Mouse (Mus musculus): Measurements from ENCODE around the gene Crtc3. TPM values are rescaled to one million over a fixed set of nuclear protein-coding genes. Genes with fewer than 3 reads are reported as not detected.

Gene Crtc3
- polyA plus RNA-seq, 1 experiment from 2014 or later, result 15.5 TPM

- no peak overlapping the region for H3K4me3 ChIP-seq (ENCODE audit: low read depth, low read length)
- ATAC-seq (replicated peaks; ENCODE audit: low FRiP score), result no peak
- H3K9ac ChIP-seq (ENCODE audit: low read length), result no peak overlapping the region
- DNase-seq (ENCODE audit: low spot score), result no peak
- no peak overlapping the region for H3K4me2 ChIP-seq (ENCODE audit: low read depth, low read length, severe bottlenecking)
- H3K36me3 ChIP-seq (ENCODE audit: control insufficient read depth, insufficient read depth, low read length), result no peaks in the 10 kb centered on the region; the same call in 1 of the 2 replicates
- H3K4me1 ChIP-seq (replicated peaks; ENCODE audit: control insufficient read depth, insufficient read depth, low read length), result no peaks in the 10 kb centered on the region
- 94% methylated on average over 7 of the region's 7 CpGs for WGBS
- H3K27ac ChIP-seq (ENCODE audit: low read depth, low read length), result no peak overlapping the region
- H3K9me3 ChIP-seq (ENCODE audit: control insufficient read depth, low read length), result no peaks in the 10 kb centered on the region
- H3K27me3 ChIP-seq (ENCODE audit: control insufficient read depth, insufficient read depth, low read length), result no peaks in the 10 kb centered on the region
Measured at GRCm38 (mm10) chr7:80715306-80715705, 26.6 kb upstream of the Crtc3 start.

- WGBS, result 84% methylated on average over 8 of the region's 8 CpGs
Measured at GRCm38 (mm10) chr7:80711496-80711895, 22.8 kb upstream of the Crtc3 start.

GRCm38 (mm10) chr7:80710333-80710732 is 21.7 kb upstream of the Crtc3 start:
- Histone ChIP-seq H3K9ac (ENCODE audit: low read length) (no peak overlapping the region), H3K4me3 (ENCODE audit: low read depth, low read length) (no peak overlapping the region), H3K4me2 (ENCODE audit: low read depth, low read length, severe bottlenecking) (no peak overlapping the region), H3K4me1 (replicated peaks; ENCODE audit: control insufficient read depth, insufficient read depth, low read length) (no peaks in the 10 kb centered on the region), H3K27me3 (ENCODE audit: control insufficient read depth, insufficient read depth, low read length) (no peaks in the 10 kb centered on the region), H3K27ac (ENCODE audit: low read depth, low read length) (no peak overlapping the region), H3K9me3 (ENCODE audit: control insufficient read depth, low read length) (no peaks in the 10 kb centered on the region), H3K36me3 (ENCODE audit: control insufficient read depth, insufficient read depth, low read length) (no peaks in the 10 kb centered on the region; the same call in 1 of the 2 replicates)
- DNase-seq (ENCODE audit: low spot score), result no peak
- ATAC-seq (replicated peaks; ENCODE audit: low FRiP score), result no peak
- 92% methylated on average over 7 of the region's 7 CpGs for WGBS

More at GRCm38 (mm10) chr7:80711496-80711895, 22.8 kb upstream of the Crtc3 start:
- no peak overlapping the region for H3K4me3 ChIP-seq (ENCODE audit: low read depth, low read length)
- H3K27ac ChIP-seq (ENCODE audit: low read depth, low read length), result no peak overlapping the region
- ATAC-seq (replicated peaks; ENCODE audit: low FRiP score), result no peak
- no peaks in the 10 kb centered on the region; the same call in 1 of the 2 replicates for H3K36me3 ChIP-seq (ENCODE audit: control insufficient read depth, insufficient read depth, low read length)
- no peak overlapping the region for H3K9ac ChIP-seq (ENCODE audit: low read length)
- DNase-seq (ENCODE audit: low spot score), result no peak
- H3K4me2 ChIP-seq (ENCODE audit: low read depth, low read length, severe bottlenecking), result no peak overlapping the region
- H3K4me1 ChIP-seq (replicated peaks; ENCODE audit: control insufficient read depth, insufficient read depth, low read length), result no peaks in the 10 kb centered on the region
- H3K27me3 ChIP-seq (ENCODE audit: control insufficient read depth, insufficient read depth, low read length), result no peaks in the 10 kb centered on the region
- H3K9me3 ChIP-seq (ENCODE audit: control insufficient read depth, low read length), result no peaks in the 10 kb centered on the region

GRCm38 (mm10) chr7:80704066-80704465 is 15.4 kb upstream of the Crtc3 start:
- no peak for DNase-seq (ENCODE audit: low spot score)
- 91% methylated on average over 4 of the region's 4 CpGs for WGBS
- Histone ChIP-seq H3K27me3 (ENCODE audit: control insufficient read depth, insufficient read depth, low read length) (no peaks in the 10 kb centered on the region), H3K27ac (ENCODE audit: low read depth, low read length) (no peak overlapping the region), H3K4me3 (ENCODE audit: low read depth, low read length) (no peak overlapping the region), H3K36me3 (ENCODE audit: control insufficient read depth, insufficient read depth, low read length) (no peaks in the 10 kb centered on the region), H3K4me2 (ENCODE audit: low read depth, low read length, severe bottlenecking) (no peak overlapping the region), H3K9ac (ENCODE audit: low read length) (no peak overlapping the region), H3K9me3 (ENCODE audit: control insufficient read depth, low read length) (no peaks in the 10 kb centered on the region), H3K4me1 (replicated peaks; ENCODE audit: control insufficient read depth, insufficient read depth, low read length) (no peaks in the 10 kb centered on the region)
- ATAC-seq (replicated peaks; ENCODE audit: low FRiP score), result no peak

GRCm38 (mm10) chr7:80702510-80702909 is 13.8 kb upstream of the Crtc3 start:
- no peak overlapping the region for H3K4me2 ChIP-seq (ENCODE audit: low read depth, low read length, severe bottlenecking)
- ATAC-seq (replicated peaks; ENCODE audit: low FRiP score) (no peak), DNase-seq (ENCODE audit: low spot score) (no peak)
- no peak overlapping the region for H3K4me3 ChIP-seq (ENCODE audit: low read depth, low read length)
- no peaks in the 10 kb centered on the region for H3K36me3 ChIP-seq (ENCODE audit: control insufficient read depth, insufficient read depth, low read length)
- H3K27me3 ChIP-seq (ENCODE audit: control insufficient read depth, insufficient read depth, low read length), result no peaks in the 10 kb centered on the region
- WGBS, result 69% methylated on average over 6 of the region's 6 CpGs
- no peaks in the 10 kb centered on the region for H3K9me3 ChIP-seq (ENCODE audit: control insufficient read depth, low read length)
- H3K4me1 ChIP-seq (replicated peaks; ENCODE audit: control insufficient read depth, insufficient read depth, low read length), result no peaks in the 10 kb centered on the region
- no peak overlapping the region for H3K9ac ChIP-seq (ENCODE audit: low read length)
- H3K27ac ChIP-seq (ENCODE audit: low read depth, low read length), result no peak overlapping the region

GRCm38 (mm10) chr7:80699709-80700108 is 11.0 kb upstream of the Crtc3 start:
- 68% methylated on average over 8 of the region's 8 CpGs for WGBS
- no peak for ATAC-seq (replicated peaks; ENCODE audit: low FRiP score)
- H3K4me1 ChIP-seq (replicated peaks; ENCODE audit: control insufficient read depth, insufficient read depth, low read length), result no peaks in the 10 kb centered on the region

GRCm38 (mm10) chr7:80698940-80699339 is 10.3 kb upstream of the Crtc3 start:
- ATAC-seq (replicated peaks; ENCODE audit: low FRiP score) (no peak), DNase-seq (ENCODE audit: low spot score) (no peak)
- Histone ChIP-seq H3K9me3 (ENCODE audit: control insufficient read depth, low read length) (no peaks in the 10 kb centered on the region), H3K4me2 (ENCODE audit: low read depth, low read length, severe bottlenecking) (no peak overlapping the region), H3K4me1 (replicated peaks; ENCODE audit: control insufficient read depth, insufficient read depth, low read length) (no peaks in the 10 kb centered on the region), H3K36me3 (ENCODE audit: control insufficient read depth, insufficient read depth, low read length) (no peaks in the 10 kb centered on the region), H3K4me3 (ENCODE audit: low read depth, low read length) (no peak overlapping the region), H3K9ac (ENCODE audit: low read length) (no peak overlapping the region), H3K27ac (ENCODE audit: low read depth, low read length) (no peak overlapping the region), H3K27me3 (ENCODE audit: control insufficient read depth, insufficient read depth, low read length) (no peaks in the 10 kb centered on the region)
- WGBS, result 60% methylated on average over 3 of the region's 3 CpGs

More at GRCm38 (mm10) chr7:80699709-80700108, 11.0 kb upstream of the Crtc3 start:
- Histone ChIP-seq H3K9me3 (ENCODE audit: control insufficient read depth, low read length) (no peaks in the 10 kb centered on the region), H3K36me3 (ENCODE audit: control insufficient read depth, insufficient read depth, low read length) (no peaks in the 10 kb centered on the region), H3K27ac (ENCODE audit: low read depth, low read length) (no peak overlapping the region), H3K4me3 (ENCODE audit: low read depth, low read length) (no peak overlapping the region), H3K9ac (ENCODE audit: low read length) (no peak overlapping the region), H3K27me3 (ENCODE audit: control insufficient read depth, insufficient read depth, low read length) (no peaks in the 10 kb centered on the region), H3K4me2 (ENCODE audit: low read depth, low read length, severe bottlenecking) (no peak overlapping the region)
- no peak for DNase-seq (ENCODE audit: low spot score)

- DNase-seq (ENCODE audit: low spot score), result no peak
- H3K36me3 ChIP-seq (ENCODE audit: control insufficient read depth, insufficient read depth, low read length), result no peaks in the 10 kb centered on the region
- no peak overlapping the region for H3K27ac ChIP-seq (ENCODE audit: low read depth, low read length)
- H3K27me3 ChIP-seq (ENCODE audit: control insufficient read depth, insufficient read depth, low read length), result no peaks in the 10 kb centered on the region
- H3K4me2 ChIP-seq (ENCODE audit: low read depth, low read length, severe bottlenecking), result no peak overlapping the region
- no peak overlapping the region for H3K4me3 ChIP-seq (ENCODE audit: low read depth, low read length)
- H3K4me1 ChIP-seq (replicated peaks; ENCODE audit: control insufficient read depth, insufficient read depth, low read length), result no peaks in the 10 kb centered on the region
- no peaks in the 10 kb centered on the region for H3K9me3 ChIP-seq (ENCODE audit: control insufficient read depth, low read length)
- ATAC-seq (replicated peaks; ENCODE audit: low FRiP score), result no peak
- WGBS, result 82% methylated on average over 5 of the region's 5 CpGs
- H3K9ac ChIP-seq (ENCODE audit: low read length), result no peak overlapping the region
Measured at GRCm38 (mm10) chr7:80697859-80698258, 9.2 kb upstream of the Crtc3 start.

GRCm38 (mm10) chr7:80696903-80697302 is 8.2 kb upstream of the Crtc3 start:
- ATAC-seq (replicated peaks; ENCODE audit: low FRiP score), result no peak
- Histone ChIP-seq H3K4me1 (replicated peaks; ENCODE audit: control insufficient read depth, insufficient read depth, low read length) (no peaks in the 10 kb centered on the region), H3K9ac (ENCODE audit: low read length) (no peak overlapping the region), H3K9me3 (ENCODE audit: control insufficient read depth, low read length) (no peaks in the 10 kb centered on the region), H3K27me3 (ENCODE audit: control insufficient read depth, insufficient read depth, low read length) (no peaks in the 10 kb centered on the region), H3K27ac (ENCODE audit: low read depth, low read length) (no peak overlapping the region), H3K4me3 (ENCODE audit: low read depth, low read length) (no peak overlapping the region), H3K36me3 (ENCODE audit: control insufficient read depth, insufficient read depth, low read length) (no peaks in the 10 kb centered on the region), H3K4me2 (ENCODE audit: low read depth, low read length, severe bottlenecking) (no peak overlapping the region)
- no peak for DNase-seq (ENCODE audit: low spot score)
- 71% methylated on average over 4 of the region's 4 CpGs for WGBS

All from forebrain, embryonic 11.5 days (tissue).